Mouse (Mus musculus) spleen, embryonic (tissue): ENCODE results near the gene Dnajc4.
"Not testable (repeated sequence)": the region's sequence is repeated elsewhere in the genome, so short reads cannot be mapped to it uniquely, and the experiment has no call there.

ENCODE experiments used
- CTCF ChIA-PET: fragments of 350-600 bp; sonication (Branson Sonifier 250); formaldehyde crosslinking; loops from one replicate; lab custom pipeline; 2022; lab: Charles Lee

Dnajc4 gene

DNA sequence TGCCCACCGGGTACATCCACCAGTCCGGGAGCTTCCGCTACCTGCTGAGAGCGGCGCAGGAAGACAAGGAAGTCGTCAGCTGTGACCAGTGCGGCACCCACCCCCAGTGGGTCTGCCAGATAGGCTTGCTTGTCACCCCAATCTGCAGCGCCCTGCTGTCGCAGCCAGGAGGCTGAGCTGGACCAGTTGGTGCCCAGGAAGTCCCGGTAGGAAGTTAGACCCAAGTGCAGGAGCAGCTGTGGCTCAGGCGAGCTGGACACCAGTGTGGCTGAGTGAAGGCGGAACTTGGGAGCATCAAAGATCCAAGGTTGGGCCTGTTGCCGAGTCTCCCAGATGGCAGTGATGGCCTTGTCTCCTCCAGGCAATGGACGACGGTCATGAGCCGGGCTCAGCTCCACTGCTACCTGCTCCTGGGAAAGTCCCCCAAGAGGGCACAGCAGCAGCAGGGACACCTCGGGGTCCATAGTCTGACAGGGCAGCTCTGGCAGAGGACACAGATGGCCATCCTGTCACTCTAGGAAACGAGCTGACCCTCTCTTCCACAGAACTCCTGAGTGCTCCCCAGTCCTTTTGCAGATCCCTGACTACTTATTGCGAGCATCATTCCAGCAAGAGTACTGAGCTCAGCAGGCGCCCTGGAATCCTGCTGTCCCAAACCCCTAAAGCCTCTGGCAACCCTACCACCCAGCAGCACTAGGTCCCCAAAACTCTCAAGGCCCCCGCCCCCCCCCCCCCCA lies 3.1 kb upstream of the Dnajc4 start:
- CTCF ChIA-PET, result interaction anchor here (0.5 kb wide), 2 partner anchors 25 to 126 kb away, joined by 3 to 12 read pairs; no protein-coding TSS in a partner anchor

GRCm38 (mm10) chr19:6994489-6994888 lies 2.1 kb upstream of the Dnajc4 start:
- CTCF ChIA-PET, result interaction anchor here (1.0 kb wide), 1 partner anchor 9 kb away, joined by 4 read pairs; no protein-coding TSS in a partner anchor

GRCm38 (mm10) chr19:6994002-6994401 lies 1.6 kb upstream of the Dnajc4 start:
- CTCF ChIA-PET, result interaction anchor here (1.0 kb wide), 1 partner anchor 9 kb away, joined by 4 read pairs; no protein-coding TSS in a partner anchor

GRCm38 (mm10) chr19:6993011-6993770 lies 819 bp upstream of the Dnajc4 start:
- CTCF ChIA-PET, result no interaction called here

DNA sequence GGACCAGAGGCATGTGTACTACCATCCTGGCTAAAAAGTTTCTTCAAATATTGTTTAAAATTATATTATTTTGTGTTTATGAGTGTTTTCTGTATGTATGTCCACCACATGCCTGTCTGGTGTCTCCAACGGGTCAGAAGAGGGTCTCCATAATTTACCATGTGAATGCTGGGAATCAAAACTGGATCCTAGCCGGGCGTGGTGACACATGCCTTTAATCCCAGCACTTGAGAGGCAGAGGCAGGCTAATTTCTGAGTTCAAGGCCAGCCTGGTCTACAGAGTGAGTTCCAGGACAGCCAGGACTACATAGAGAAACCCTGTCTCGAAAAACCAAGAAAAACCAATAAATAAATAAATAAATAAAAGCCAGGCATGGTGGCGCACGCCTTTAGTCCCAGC lies 1.2 kb downstream of the Dnajc4 start:
- CTCF ChIA-PET, result not testable (repeated sequence)

DNA sequence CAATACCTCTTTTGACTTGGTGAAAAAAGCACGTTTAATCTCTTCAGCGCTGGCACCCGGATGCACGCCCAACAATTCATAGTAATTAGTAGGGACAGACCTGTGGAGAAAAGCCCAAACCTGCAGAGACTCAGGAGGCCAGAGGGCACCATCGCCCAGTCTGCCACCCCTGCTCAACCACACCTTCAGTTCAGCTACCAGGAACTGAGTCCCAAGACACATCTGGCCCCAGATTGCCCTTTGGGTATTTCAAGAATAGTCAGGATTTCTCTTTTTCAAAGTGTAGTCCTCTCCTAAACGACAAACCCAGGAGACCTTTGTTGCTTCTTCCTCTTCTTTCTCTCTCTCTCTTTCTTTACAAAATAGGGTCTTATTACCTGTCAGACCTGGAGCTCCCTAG lies 1.7 kb downstream of the Dnajc4 start:
- CTCF ChIA-PET, result no interaction called here

GRCm38 (mm10) chr19:6989251-6989650 lies 3.1 kb downstream of the Dnajc4 start:
- CTCF ChIA-PET, result interaction anchor here (0.6 kb wide), 2 partner anchors 8 to 356 kb away, joined by 3 to 4 read pairs; no protein-coding TSS in a partner anchor

DNA sequence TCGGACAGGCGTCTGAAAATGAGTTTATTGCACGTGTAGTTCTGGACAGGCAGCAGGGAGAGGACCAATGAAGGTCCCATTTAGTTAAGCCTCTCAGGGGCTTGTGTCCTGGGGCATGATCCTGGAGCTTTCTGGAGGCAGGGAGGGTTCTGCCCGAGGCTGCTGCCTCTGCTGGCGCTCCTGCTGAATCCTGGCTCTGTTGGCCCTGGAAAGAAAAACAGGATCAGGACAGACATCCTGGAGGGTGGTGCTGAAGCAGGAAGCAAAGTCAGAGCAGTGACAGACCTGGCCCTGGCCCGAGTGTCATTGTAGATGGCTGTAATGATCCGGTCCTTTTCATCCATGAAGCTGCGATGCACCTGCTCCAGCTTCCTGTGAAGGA lies 4.5 kb downstream of the Dnajc4 start:
- CTCF ChIA-PET, result interaction anchor here (0.7 kb wide), 2 partner anchors 8 to 11 kb away, joined by 3 read pairs; no protein-coding TSS in a partner anchor

- CTCF ChIA-PET, result interaction anchor here (0.7 kb wide), 2 partner anchors 7 to 10 kb away, joined by 3 read pairs; no protein-coding TSS in a partner anchor
Measured at GRCm38 (mm10) chr19:6987061-6987903, 5.1 kb downstream of the Dnajc4 start, which contains the start of gene Vegfb. Vegfb (minus strand) TSS chr19:6987651.

- CTCF ChIA-PET, result no interaction called here
Measured at GRCm38 (mm10) chr19:6985951-6986708, 6.2 kb downstream of the Dnajc4 start.

DNA sequence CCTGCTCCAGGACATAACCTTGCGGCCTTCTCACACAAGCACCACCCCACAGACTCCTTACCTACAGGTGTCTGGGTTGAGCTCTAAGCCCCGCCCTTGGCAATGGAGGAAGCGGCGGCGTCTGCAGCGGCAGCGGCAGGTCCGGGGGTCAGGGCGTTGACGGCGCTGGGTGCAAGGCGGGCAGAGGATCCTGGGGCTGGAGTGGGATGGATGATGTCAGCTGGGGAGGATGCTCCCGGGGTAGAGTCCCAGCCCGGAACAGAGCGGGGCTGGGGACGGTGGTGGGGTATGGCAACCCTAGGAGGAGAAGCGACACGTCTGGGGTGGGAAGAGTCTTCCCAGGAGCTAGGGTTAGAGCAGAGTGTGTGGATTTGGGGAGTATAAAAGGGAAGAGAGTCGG lies 7.1 kb downstream of the Dnajc4 start:
- CTCF ChIA-PET, result interaction anchor here (1.2 kb wide), 1 partner anchor 9 kb away, joined by 4 read pairs; no protein-coding TSS in a partner anchor

DNA sequence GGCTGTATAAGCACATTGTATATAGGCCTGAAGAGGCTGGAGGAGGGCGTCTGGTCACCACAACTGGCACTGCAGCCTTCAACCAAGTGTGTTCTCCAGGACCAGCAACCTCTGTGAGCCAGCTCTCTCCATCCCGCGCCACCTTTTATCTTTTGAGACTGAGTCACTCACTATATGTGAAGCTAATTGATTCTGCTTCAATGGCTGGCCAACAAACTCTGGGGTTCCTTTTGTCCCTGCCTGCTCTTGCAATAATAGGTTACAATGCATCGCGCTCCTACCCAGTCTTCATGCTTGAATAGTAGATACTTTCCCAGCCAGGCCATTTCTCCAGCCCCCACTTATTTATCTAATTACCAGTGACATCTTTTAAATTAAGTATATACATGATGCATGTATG lies 8.8 kb downstream of the Dnajc4 start:
- CTCF ChIA-PET, result no interaction called here

- CTCF ChIA-PET, result no interaction called here
Measured at GRCm38 (mm10) chr19:6981465-6981864, 10.9 kb downstream of the Dnajc4 start.

GRCm38 (mm10) chr19:6980381-6981093 lies 11.8 kb downstream of the Dnajc4 start, which contains the start of gene Fkbp2:
Fkbp2 (minus strand) TSS chr19:6980501.
- CTCF ChIA-PET, result interaction anchor here (0.8 kb wide), 1 partner anchor 7 kb away, joined by 3 read pairs; the partner anchor contains the start of gene Vegfb

GRCm38 (mm10) chr19:6979486-6980380 lies 12.6 kb downstream of the Dnajc4 start:
- CTCF ChIA-PET, result interaction anchor here (0.8 to 0.9 kb wide), 2 partner anchors 8 to 38 kb away, joined by 3 read pairs; partner anchors contain the start of gene Vegfb

GRCm38 (mm10) chr19:6979001-6979479 lies 13.3 kb downstream of the Dnajc4 start:
- CTCF ChIA-PET, result interaction anchor here (0.9 kb wide), 1 partner anchor 38 kb away, joined by 3 read pairs; no protein-coding TSS in a partner anchor

DNA sequence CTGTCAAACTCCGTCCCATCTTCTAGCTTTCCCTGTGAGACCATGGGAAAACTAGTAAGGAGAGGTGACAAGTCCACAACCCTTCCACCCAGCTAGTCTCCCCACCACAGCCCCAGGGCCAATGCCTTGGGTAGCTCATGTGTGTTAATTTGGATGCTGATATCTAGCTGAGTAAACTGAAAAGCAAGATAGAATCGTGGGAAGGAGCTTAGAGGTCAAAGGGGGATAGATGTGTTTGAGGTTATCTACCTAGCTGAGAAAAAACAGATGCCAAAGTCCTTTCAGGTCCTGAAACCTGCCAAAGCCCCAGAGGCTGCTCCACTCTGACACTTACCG lies 13.8 kb downstream of the Dnajc4 start:
- CTCF ChIA-PET, result interaction anchor here (0.6 kb wide), 1 partner anchor 109 kb away, joined by 11 read pairs; no protein-coding TSS in a partner anchor
